Mouse (Mus musculus): Measurements from ENCODE around the gene Mad2l2.

DNA sequence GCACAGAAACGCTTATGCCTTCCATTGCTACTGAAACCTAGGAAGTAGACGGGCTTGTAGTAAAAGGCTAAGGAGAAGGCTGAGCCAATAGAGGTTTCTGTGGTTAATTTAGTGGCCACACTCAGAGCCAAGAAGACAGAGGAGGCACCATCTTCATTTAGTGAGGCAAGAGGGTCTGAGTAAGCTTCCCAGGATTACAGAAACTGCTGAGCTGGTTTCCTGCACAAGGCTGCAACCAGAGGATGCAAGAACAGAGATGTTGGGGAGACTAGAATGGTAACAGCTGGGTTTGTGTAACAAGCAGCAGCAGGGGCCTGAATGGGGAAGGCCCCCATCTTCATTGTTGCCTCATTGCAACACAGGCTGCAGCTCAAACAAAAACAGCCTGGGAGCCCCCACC lies 1.5 kb upstream of the Mad2l2 start:
- TF ChIP-seq CTCF (IDR thresholded peaks at IDR 0.05; ENCODE audit: extremely low read depth, insufficient read depth, insufficient read length, insufficient replicate concordance) = no peak
- no peak for TF ChIP-seq POLR2A (IDR thresholded peaks at IDR 0.05; ENCODE audit: low read depth, low read length)
